Mouse (Mus musculus): ENCODE results near the gene Pde4b. TPM values are rescaled to one million over a fixed set of nuclear protein-coding genes. Genes with fewer than 3 reads are reported as not detected.

Gene Pde4b
- polyA plus RNA-seq, 1 experiment from 2014 or later, result 22.5 TPM

- no peak overlapping the region for H3K4me3 ChIP-seq
- H3K36me3 ChIP-seq, result peaks cover 38% of the 10 kb centered on the region
- no peak for ATAC-seq (ENCODE audit: insufficient number of reproducible peaks, low FRiP score)
- H3K27ac ChIP-seq (ENCODE audit: poor library complexity, severe bottlenecking), result no peak overlapping the region
- H3K4me1 ChIP-seq (replicated peaks), result peaks cover 12% of the 10 kb centered on the region
- H3K27me3 ChIP-seq (replicated peaks), result no peaks in the 10 kb centered on the region
- no peak overlapping the region for H3K9ac ChIP-seq
- no peak overlapping the region for H3K4me2 ChIP-seq
- 80% methylated on average over 4 of the region's 4 CpGs for WGBS
- H3K9me3 ChIP-seq (replicated peaks), result no peaks in the 10 kb centered on the region
These were observed 506.3 kb downstream of the Pde4b start for GRCm38 (mm10) chr4:102593631-102594030.

- H3K4me2 ChIP-seq, result no peak overlapping the region
- H3K27ac ChIP-seq (ENCODE audit: poor library complexity, severe bottlenecking), result no peak overlapping the region
- H3K9me3 ChIP-seq (replicated peaks), result no peaks in the 10 kb centered on the region
- no peak for ATAC-seq (ENCODE audit: insufficient number of reproducible peaks, low FRiP score)
- H3K4me1 ChIP-seq (replicated peaks), result peaks cover 4% of the 10 kb centered on the region
- no peak overlapping the region for H3K4me3 ChIP-seq
- no peaks in the 10 kb centered on the region for H3K27me3 ChIP-seq (replicated peaks)
- peaks cover 46% of the 10 kb centered on the region for H3K36me3 ChIP-seq
- WGBS, result 75% methylated on average over 3 of the region's 3 CpGs
- H3K9ac ChIP-seq, result no peak overlapping the region
These were observed 507.2 kb downstream of the Pde4b start for GRCm38 (mm10) chr4:102594506-102594905.

- H3K4me2 ChIP-seq, result no peak overlapping the region
- no peak overlapping the region for H3K9ac ChIP-seq
- H3K4me1 ChIP-seq (replicated peaks), result peaks cover 3% of the 10 kb centered on the region; the same call in 1 of the 2 replicates
- WGBS, result 64% methylated on average over 3 of the region's 3 CpGs
- H3K36me3 ChIP-seq, result peaks cover 62% of the 10 kb centered on the region
- no peak overlapping the region for H3K27ac ChIP-seq (ENCODE audit: poor library complexity, severe bottlenecking)
- H3K4me3 ChIP-seq, result no peak overlapping the region
- H3K9me3 ChIP-seq (replicated peaks), result no peaks in the 10 kb centered on the region
- H3K27me3 ChIP-seq (replicated peaks), result no peaks in the 10 kb centered on the region
- ATAC-seq (ENCODE audit: insufficient number of reproducible peaks, low FRiP score), result no peak
These were observed 516.6 kb downstream of the Pde4b start for GRCm38 (mm10) chr4:102603968-102604367.

GRCm38 (mm10) chr4:102605231-102605630 is 517.9 kb downstream of the Pde4b start:
- Histone ChIP-seq H3K9me3 (replicated peaks) (no peaks in the 10 kb centered on the region), H3K36me3 (peaks cover 50% of the 10 kb centered on the region), H3K9ac (no peak overlapping the region), H3K4me1 (replicated peaks) (peaks cover 3% of the 10 kb centered on the region; the same call in 1 of the 2 replicates), H3K4me2 (no peak overlapping the region), H3K4me3 (no peak overlapping the region), H3K27me3 (replicated peaks) (no peaks in the 10 kb centered on the region), H3K27ac (ENCODE audit: poor library complexity, severe bottlenecking) (no peak overlapping the region)
- whole genome bisulfite sequencing, result 93% methylated on average over 8 of the region's 8 CpGs
- no peak for ATAC-seq (ENCODE audit: insufficient number of reproducible peaks, low FRiP score)

- Histone ChIP-seq H3K4me1 (replicated peaks) (peaks cover 3% of the 10 kb centered on the region; the same call in 1 of the 2 replicates), H3K9ac (no peak overlapping the region), H3K9me3 (replicated peaks) (no peaks in the 10 kb centered on the region), H3K27me3 (replicated peaks) (no peaks in the 10 kb centered on the region), H3K4me2 (no peak overlapping the region), H3K4me3 (no peak overlapping the region), H3K36me3 (peaks cover 50% of the 10 kb centered on the region), H3K27ac (ENCODE audit: poor library complexity, severe bottlenecking) (no peak overlapping the region)
- no peak for ATAC-seq (ENCODE audit: insufficient number of reproducible peaks, low FRiP score)
- WGBS, result 88% methylated on average over 4 of the region's 4 CpGs
These were observed 518.5 kb downstream of the Pde4b start for GRCm38 (mm10) chr4:102605722-102606341.

GRCm38 (mm10) chr4:102606825-102607224 is 519.5 kb downstream of the Pde4b start:
- no peak for ATAC-seq (ENCODE audit: insufficient number of reproducible peaks, low FRiP score)
- H3K9ac ChIP-seq, result no peak overlapping the region
- no peaks in the 10 kb centered on the region for H3K9me3 ChIP-seq (replicated peaks)
- H3K4me1 ChIP-seq (replicated peaks), result peaks cover 3% of the 10 kb centered on the region; the same call in 1 of the 2 replicates
- H3K4me3 ChIP-seq, result no peak overlapping the region
- H3K36me3 ChIP-seq, result peaks cover 47% of the 10 kb centered on the region
- 87% methylated on average over 8 of the region's 8 CpGs for WGBS
- H3K27me3 ChIP-seq (replicated peaks), result no peaks in the 10 kb centered on the region
- no peak overlapping the region for H3K4me2 ChIP-seq
- H3K27ac ChIP-seq (ENCODE audit: poor library complexity, severe bottlenecking), result no peak overlapping the region

GRCm38 (mm10) chr4:102607744-102608416 is 520.5 kb downstream of the Pde4b start:
- WGBS, result 75% methylated on average over 7 of the region's 7 CpGs
- no peak overlapping the region for H3K27ac ChIP-seq (ENCODE audit: poor library complexity, severe bottlenecking)
- peaks cover 37% of the 10 kb centered on the region for H3K36me3 ChIP-seq

GRCm38 (mm10) chr4:102612596-102612995 is 525.3 kb downstream of the Pde4b start:
- Histone ChIP-seq H3K4me3 (no peak overlapping the region), H3K4me2 (no peak overlapping the region), H3K36me3 (no peaks in the 10 kb centered on the region), H3K27ac (ENCODE audit: poor library complexity, severe bottlenecking) (no peak overlapping the region), H3K27me3 (replicated peaks) (no peaks in the 10 kb centered on the region), H3K9me3 (replicated peaks) (no peaks in the 10 kb centered on the region), H3K9ac (no peak overlapping the region), H3K4me1 (replicated peaks) (no peaks in the 10 kb centered on the region)
- no peak for ATAC-seq (ENCODE audit: insufficient number of reproducible peaks, low FRiP score)
- WGBS, result 82% methylated on average over 4 of the region's 4 CpGs

More at GRCm38 (mm10) chr4:102607744-102608416, 520.5 kb downstream of the Pde4b start:
- no peak overlapping the region for H3K4me2 ChIP-seq
- ATAC-seq (ENCODE audit: insufficient number of reproducible peaks, low FRiP score), result no peak
- H3K4me3 ChIP-seq, result no peak overlapping the region
- no peaks in the 10 kb centered on the region for H3K9me3 ChIP-seq (replicated peaks)
- H3K9ac ChIP-seq, result no peak overlapping the region
- no peaks in the 10 kb centered on the region for H3K27me3 ChIP-seq (replicated peaks)
- peaks cover 3% of the 10 kb centered on the region; the same call in 1 of the 2 replicates for H3K4me1 ChIP-seq (replicated peaks)

GRCm38 (mm10) chr4:102617774-102618173 is 530.4 kb downstream of the Pde4b start:
- no peaks in the 10 kb centered on the region for H3K36me3 ChIP-seq
- no peaks in the 10 kb centered on the region for H3K27me3 ChIP-seq (replicated peaks)
- no peak for ATAC-seq (ENCODE audit: insufficient number of reproducible peaks, low FRiP score)
- H3K4me3 ChIP-seq, result no peak overlapping the region
- peaks cover 3% of the 10 kb centered on the region; the same call in 1 of the 2 replicates for H3K4me1 ChIP-seq (replicated peaks)
- WGBS, result 58% methylated on average over 4 of the region's 4 CpGs
- H3K27ac ChIP-seq (ENCODE audit: poor library complexity, severe bottlenecking), result no peak overlapping the region
- no peak overlapping the region for H3K4me2 ChIP-seq
- no peak overlapping the region for H3K9ac ChIP-seq
- no peaks in the 10 kb centered on the region for H3K9me3 ChIP-seq (replicated peaks)

GRCm38 (mm10) chr4:102618609-102619008 is 531.3 kb downstream of the Pde4b start:
- Histone ChIP-seq H3K4me2 (no peak overlapping the region), H3K36me3 (no peaks in the 10 kb centered on the region), H3K27ac (ENCODE audit: poor library complexity, severe bottlenecking) (no peak overlapping the region), H3K27me3 (replicated peaks) (no peaks in the 10 kb centered on the region), H3K4me3 (no peak overlapping the region), H3K4me1 (replicated peaks) (peaks cover 3% of the 10 kb centered on the region; the same call in 1 of the 2 replicates), H3K9ac (no peak overlapping the region), H3K9me3 (replicated peaks) (no peaks in the 10 kb centered on the region)
- no peak for ATAC-seq (ENCODE audit: insufficient number of reproducible peaks, low FRiP score)
- 90% methylated on average over 3 of the region's 3 CpGs for WGBS

GRCm38 (mm10) chr4:102620179-102620910 is 533.0 kb downstream of the Pde4b start:
- H3K4me3 ChIP-seq, result no peak overlapping the region
- no peaks in the 10 kb centered on the region for H3K36me3 ChIP-seq
- no peaks in the 10 kb centered on the region for H3K9me3 ChIP-seq (replicated peaks)
- peaks cover 3% of the 10 kb centered on the region for H3K4me1 ChIP-seq (replicated peaks)
- WGBS, result 55% methylated on average over 3 of the region's 5 CpGs
- no peak for ATAC-seq (ENCODE audit: insufficient number of reproducible peaks, low FRiP score)
- no peak overlapping the region for H3K27ac ChIP-seq (ENCODE audit: poor library complexity, severe bottlenecking)
- no peak overlapping the region for H3K4me2 ChIP-seq
- no peaks in the 10 kb centered on the region for H3K27me3 ChIP-seq (replicated peaks)
- H3K9ac ChIP-seq, result no peak overlapping the region

All from heart, embryonic 12.5 days (tissue).